Mouse (Mus musculus) cerebellum, postnatal 14 days (tissue): ENCODE measurements around the gene Pcgf1.

Experiments
- DNase-seq, 2 experiments: peaks; one replicate each; pipeline ENCODE4 v3.0.0; 2021; ENCODE audit warnings: mixed read lengths in 2 of 2

Gene Pcgf1

GRCm38 (mm10) chr6:83127419-83127818 lies 49.8 kb downstream of the Pcgf1 start:
- no peak for DNase-seq
